Mouse (Mus musculus) midbrain, embryonic 16.5 days (tissue): ENCODE data around the gene Uck1. TPM values are rescaled to one million over a fixed set of nuclear protein-coding genes. Genes with fewer than 3 reads are reported as not detected.
A peak's percentile ranks its signal among the peaks of the same experiment; 100 is the strongest.

ENCODE experiments used
- ATAC-seq: fragments of 200-750 bp; cut with Nextera tagmentation; 2 replicates; pipeline ENCODE4 v1.8.0; 2017; ENCODE audit warnings: moderate TSS enrichment
- H3K27ac ChIP-seq: fragments of 300-500 bp; sonication (generic); 2 replicates; pipeline ENCODE4 v1.5.1; 2014; ENCODE audit warnings: mild to moderate bottlenecking, low read length, mixed read lengths
- H3K27me3 ChIP-seq: fragments of 300-500 bp; sonication (generic); 2 replicates; pipeline ENCODE4 v1.6.1; 2014; ENCODE audit warnings: low read depth, low read length, mixed read lengths; ENCODE audit not compliant: control insufficient read depth, insufficient read depth
- H3K36me3 ChIP-seq: fragments of 300-500 bp; sonication (generic); 2 replicates; pipeline ENCODE4 v1.6.1; 2014; ENCODE audit warnings: mild to moderate bottlenecking, low read length, moderate library complexity, mixed read lengths; ENCODE audit not compliant: control insufficient read depth, insufficient read depth
- H3K4me1 ChIP-seq: fragments of 300-500 bp; sonication (generic); 2 replicates; pipeline ENCODE4 v1.6.1; 2014; ENCODE audit warnings: mild to moderate bottlenecking, low read length, mixed read lengths; ENCODE audit not compliant: control insufficient read depth, insufficient read depth
- H3K4me2 ChIP-seq: fragments of 300-500 bp; sonication (generic); 2 replicates; pipeline ENCODE4 v1.6.1; 2014; ENCODE audit warnings: mild to moderate bottlenecking, low read length, mixed read lengths
- H3K4me3 ChIP-seq: fragments of 300-500 bp; sonication (generic); 2 replicates; pipeline ENCODE4 v1.5.1; 2014; ENCODE audit warnings: low read depth, mild to moderate bottlenecking, low read length, moderate library complexity, mixed read lengths
- H3K9ac ChIP-seq: fragments of 300-500 bp; sonication (generic); 2 replicates; pipeline ENCODE4 v1.6.1; 2014; ENCODE audit warnings: low read depth, low read length, mixed read lengths
- H3K9me3 ChIP-seq: fragments of 300-500 bp; sonication (generic); replicated peaks from 2 replicates; pipeline ENCODE4 v1.6.1; 2014; ENCODE audit warnings: mild to moderate bottlenecking, low read length, mixed read lengths; ENCODE audit not compliant: control insufficient read depth, poor library complexity, severe bottlenecking
- WGBS: fragments of 180-500 bp; shearing (Covaris S2); extraction: QIAGEN DNeasy Blood & Tissue Kit; methylation state at CpG from one replicate; pipeline ENCODE4 v1.1.7; 2014; 5-methylcytosine and 5-hydroxymethylcytosine counted together
- polyA plus RNA-seq: library from polyadenylated mRNA; unstranded; fragments of >200 nt; fragmentation: Nextera tagmentation; extraction: Ambion mirVana; gene quantifications from 2 replicates; pipeline ENCODE4 v1.2.1, GENCODE M21; 2015

Gene Uck1
- polyA plus RNA-seq, 1 experiment from 2014 or later, result 107 TPM

DNA sequence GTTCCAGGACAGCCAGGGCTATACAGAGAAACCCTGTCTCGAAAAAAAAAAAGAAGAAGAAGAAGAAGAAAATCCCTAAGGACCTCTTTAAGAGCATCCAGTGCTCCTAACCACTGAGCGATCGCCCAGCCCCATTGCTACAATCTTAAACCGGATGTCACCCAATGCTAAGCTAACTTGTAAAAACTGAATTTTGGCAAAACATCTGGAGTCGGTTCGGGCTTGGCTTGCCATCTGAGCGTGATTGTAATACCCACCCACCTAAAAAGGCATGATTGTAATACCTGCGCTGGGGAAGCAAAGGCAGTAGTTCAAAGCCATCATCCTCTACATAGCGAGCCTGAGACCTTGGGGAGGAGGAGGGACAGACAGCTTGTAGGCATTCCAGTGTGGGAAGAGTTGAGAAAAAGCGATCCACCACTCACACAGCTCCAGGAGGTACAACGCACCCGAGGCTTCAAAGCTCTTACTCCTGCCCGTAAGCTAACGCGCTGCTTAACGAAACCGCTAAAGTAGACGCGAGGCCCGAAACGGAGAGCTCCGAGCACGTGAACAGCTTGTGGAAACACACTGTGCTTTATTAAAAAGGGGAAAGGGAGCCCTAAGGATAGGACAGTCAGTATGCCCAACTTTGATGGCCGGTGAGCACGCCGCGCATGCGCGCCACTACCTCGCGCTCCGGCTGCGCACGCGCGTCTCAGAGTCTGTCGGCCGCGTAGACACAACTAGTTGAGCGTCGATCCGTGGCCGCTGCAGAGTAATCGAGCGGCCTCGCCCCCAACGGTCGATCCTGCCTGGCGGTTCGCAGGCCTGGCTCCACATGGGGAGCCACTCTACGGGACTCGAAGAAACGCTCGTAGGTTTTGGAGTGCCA is 23.8 kb downstream of the Uck1 start, which contains the start of gene Pomt1:
Pomt1 (plus strand) TSS at position 705 of the 874 bp plus-strand sequence.
- Histone ChIP-seq H3K4me2 (peak within 1 kb of the TSS; percentile 93), H3K9ac (peak within 1 kb of the TSS; percentile 81), H3K36me3 (peaks cover 24% of the 10 kb centered on the region), H3K9me3 (no peaks in the 10 kb centered on the region), H3K27ac (peak within 1 kb of the TSS; percentile 79), H3K27me3 (no peaks in the 10 kb centered on the region), H3K4me1 (peaks cover 21% of the 10 kb centered on the region), H3K4me3 (peak within 1 kb of the TSS; percentile 75)
- ATAC-seq, result peak; percentile 96
- 1% methylated on average over 54 of the region's 54 CpGs for WGBS

DNA sequence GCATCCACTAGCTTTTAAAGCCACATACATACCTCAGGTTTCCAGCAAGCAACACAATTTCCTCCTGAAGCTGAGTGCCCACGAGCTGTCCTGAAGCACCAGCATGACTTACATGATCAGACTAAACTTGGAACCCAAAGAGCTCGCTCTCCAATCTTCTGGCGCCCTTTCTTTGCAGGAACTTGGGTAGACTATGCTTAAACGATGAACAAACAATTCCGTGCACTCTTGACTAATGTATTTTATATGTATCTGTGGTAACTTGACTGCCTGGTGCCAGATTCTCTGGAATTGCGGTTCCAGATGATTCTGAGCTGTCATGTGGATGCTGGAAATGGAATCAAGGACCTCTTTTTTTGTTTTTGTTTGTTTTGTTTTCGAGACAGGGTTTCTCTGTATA is 24.5 kb downstream of the Uck1 start:
- 37% methylated on average over 7 of the region's 7 CpGs for WGBS
- ATAC-seq, result no peak
- Histone ChIP-seq H3K27ac (peak overlapping the region; percentile 79), H3K9me3 (no peaks in the 10 kb centered on the region), H3K9ac (peak overlapping the region; percentile 44; the same call in 1 of the 2 replicates), H3K4me2 (peak overlapping the region; percentile 89), H3K36me3 (peaks cover 30% of the 10 kb centered on the region), H3K27me3 (no peaks in the 10 kb centered on the region), H3K4me3 (peak overlapping the region; percentile 75), H3K4me1 (peaks cover 21% of the 10 kb centered on the region)

GRCm38 (mm10) chr2:32222057-32222456 is 37.9 kb downstream of the Uck1 start:
- Histone ChIP-seq H3K27ac (no peak overlapping the region), H3K4me3 (no peak overlapping the region), H3K4me2 (no peak overlapping the region), H3K9ac (no peak overlapping the region), H3K27me3 (no peaks in the 10 kb centered on the region), H3K9me3 (no peaks in the 10 kb centered on the region), H3K36me3 (peaks cover 79% of the 10 kb centered on the region), H3K4me1 (no peaks in the 10 kb centered on the region)
- no peak for ATAC-seq
- 83% methylated on average over 10 of the region's 10 CpGs for WGBS

DNA sequence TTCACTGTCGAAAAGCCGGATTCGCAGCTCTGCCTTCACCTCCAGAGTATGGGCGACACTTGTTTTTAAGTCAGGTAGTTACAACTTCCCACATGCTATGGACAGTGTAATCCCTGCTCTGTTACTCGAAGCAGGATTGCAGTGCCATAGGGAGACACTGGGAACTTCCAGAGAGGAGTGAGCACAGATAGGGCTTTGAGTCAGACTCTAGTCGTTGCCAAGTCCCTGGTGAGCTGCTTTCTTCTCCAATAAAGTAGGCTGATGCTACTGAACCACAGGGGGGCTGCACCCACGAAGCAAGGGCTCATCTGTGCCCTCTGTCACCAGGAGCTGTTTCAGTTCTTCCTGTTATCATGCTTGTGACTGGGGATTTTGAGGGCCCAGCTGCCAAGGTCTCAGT is 38.4 kb downstream of the Uck1 start:
- Histone ChIP-seq H3K4me3 (no peak overlapping the region), H3K9ac (no peak overlapping the region), H3K27ac (no peak overlapping the region), H3K4me2 (no peak overlapping the region), H3K9me3 (no peaks in the 10 kb centered on the region), H3K4me1 (no peaks in the 10 kb centered on the region), H3K36me3 (peaks cover 82% of the 10 kb centered on the region), H3K27me3 (no peaks in the 10 kb centered on the region)
- ATAC-seq, result no peak
- WGBS, result 89% methylated on average over 7 of the region's 7 CpGs

- no peak overlapping the region for H3K9ac ChIP-seq
- H3K4me2 ChIP-seq, result no peak overlapping the region
- WGBS, result 92% methylated on average over 10 of the region's 10 CpGs
- H3K27me3 ChIP-seq, result no peaks in the 10 kb centered on the region
- H3K9me3 ChIP-seq, result no peaks in the 10 kb centered on the region
- no peak for ATAC-seq
- H3K4me3 ChIP-seq, result no peak overlapping the region
- H3K4me1 ChIP-seq, result no peaks in the 10 kb centered on the region
- H3K36me3 ChIP-seq, result peaks cover 83% of the 10 kb centered on the region
- no peak overlapping the region for H3K27ac ChIP-seq
Observed at GRCm38 (mm10) chr2:32220969-32221368, 39.0 kb downstream of the Uck1 start.

GRCm38 (mm10) chr2:32220021-32220420 is 39.9 kb downstream of the Uck1 start:
- no peaks in the 10 kb centered on the region for H3K27me3 ChIP-seq
- H3K9ac ChIP-seq, result no peak overlapping the region
- peaks cover 90% of the 10 kb centered on the region for H3K36me3 ChIP-seq
- no peak for ATAC-seq
- no peaks in the 10 kb centered on the region for H3K4me1 ChIP-seq
- no peak overlapping the region for H3K27ac ChIP-seq
- no peaks in the 10 kb centered on the region for H3K9me3 ChIP-seq
- H3K4me2 ChIP-seq, result no peak overlapping the region
- no peak overlapping the region for H3K4me3 ChIP-seq
- 92% methylated on average over 6 of the region's 6 CpGs for WGBS

DNA sequence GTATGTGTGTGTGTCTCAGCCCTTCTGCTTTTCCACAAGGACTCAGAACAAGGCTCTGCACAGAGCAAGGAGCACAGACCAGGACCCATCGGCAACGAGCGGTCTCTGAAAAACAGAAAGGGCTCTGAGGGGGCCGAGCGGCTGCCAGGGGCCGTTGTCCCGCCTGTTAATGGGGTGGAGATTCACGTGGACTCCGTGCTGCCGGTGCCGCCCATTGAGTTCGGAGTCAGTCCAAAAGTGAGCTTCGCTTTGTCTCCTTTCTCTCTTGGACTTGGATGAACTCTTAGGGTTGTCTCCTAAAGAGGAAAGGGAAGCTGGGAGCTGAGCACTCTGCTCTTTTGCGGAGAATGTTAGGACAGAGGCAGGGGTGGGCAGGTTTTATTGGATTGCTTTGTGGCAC is 40.5 kb downstream of the Uck1 start:
- Histone ChIP-seq H3K4me1 (no peaks in the 10 kb centered on the region), H3K36me3 (peaks cover 94% of the 10 kb centered on the region), H3K9ac (no peak overlapping the region), H3K27me3 (no peaks in the 10 kb centered on the region), H3K4me2 (no peak overlapping the region), H3K27ac (no peak overlapping the region), H3K9me3 (no peaks in the 10 kb centered on the region), H3K4me3 (no peak overlapping the region)
- ATAC-seq, result no peak
- 95% methylated on average over 14 of the region's 14 CpGs for WGBS

DNA sequence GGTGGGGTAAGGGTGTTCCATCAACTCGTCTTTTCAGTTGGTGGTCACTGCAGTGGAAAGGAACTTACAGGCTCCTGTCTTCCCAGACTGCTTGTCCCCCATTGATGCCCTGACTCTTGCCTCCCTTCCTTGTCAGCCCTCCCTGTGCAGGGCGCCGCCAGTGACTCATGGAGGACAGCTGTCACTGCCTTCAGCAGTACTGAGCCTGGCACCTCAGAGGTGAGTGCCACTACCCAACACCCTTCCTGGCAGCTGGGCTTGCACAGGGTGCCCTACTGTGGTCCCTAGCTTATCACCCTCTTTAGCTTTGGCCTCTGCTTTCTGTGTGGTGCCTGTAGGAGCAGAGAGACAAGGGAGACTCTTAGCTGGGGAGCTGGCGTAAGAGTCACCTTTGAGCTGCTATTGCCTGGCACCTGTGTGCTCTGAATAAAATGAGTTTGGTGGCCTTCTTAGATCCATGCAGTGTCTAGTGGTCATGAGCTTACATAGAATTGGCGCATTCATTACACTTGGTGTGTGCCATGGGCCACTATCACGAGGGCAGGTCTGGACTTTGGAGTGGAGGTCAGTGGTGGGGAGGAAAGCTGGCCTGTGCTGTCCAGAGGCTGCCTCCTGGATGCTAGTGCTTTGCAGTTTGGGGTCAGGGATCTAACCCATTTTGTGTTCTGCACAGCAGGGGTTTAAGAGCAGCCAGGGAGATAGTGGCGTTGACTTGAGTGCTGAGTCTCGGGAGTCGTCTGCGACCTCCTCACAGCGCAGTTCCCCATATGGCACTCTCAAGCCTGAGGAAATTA is 41.2 kb downstream of the Uck1 start:
- WGBS, result 86% methylated on average over 11 of the region's 11 CpGs
- Histone ChIP-seq H3K27me3 (no peaks in the 10 kb centered on the region), H3K27ac (no peak overlapping the region), H3K4me2 (no peak overlapping the region), H3K36me3 (peaks cover 93% of the 10 kb centered on the region), H3K4me1 (no peaks in the 10 kb centered on the region), H3K9ac (no peak overlapping the region), H3K4me3 (no peak overlapping the region), H3K9me3 (no peaks in the 10 kb centered on the region)
- ATAC-seq, result no peak

- H3K4me3 ChIP-seq, result no peak overlapping the region
- ATAC-seq, result no peak
Observed at GRCm38 (mm10) chr2:32218113-32218512, 41.8 kb downstream of the Uck1 start.

More at GRCm38 (mm10) chr2:32218113-32218512, 41.8 kb downstream of the Uck1 start:
- WGBS, result 95% methylated on average over 5 of the region's 5 CpGs
- Histone ChIP-seq H3K36me3 (peaks cover 93% of the 10 kb centered on the region), H3K9me3 (no peaks in the 10 kb centered on the region), H3K27ac (no peak overlapping the region), H3K27me3 (no peaks in the 10 kb centered on the region), H3K4me1 (no peaks in the 10 kb centered on the region), H3K4me2 (no peak overlapping the region), H3K9ac (no peak overlapping the region)
